Mouse (Mus musculus) left cerebral cortex, adult 11 months (tissue): ENCODE data around the gene Tmem233.
A peak's percentile ranks its signal among the peaks of the same experiment; 100 is the strongest.

Source experiments
- DNase-seq: peaks from one replicate; pipeline ENCODE4 v3.0.0; 2022; ENCODE audit warnings: low spot score

Gene Tmem233

GRCm38 (mm10) chr5:116083081-116083480 lies at the start of gene Tmem233:
TSS of gene Tmem233 (minus strand) at chr5:116083244.
- DNase-seq, result no peak

DNA sequence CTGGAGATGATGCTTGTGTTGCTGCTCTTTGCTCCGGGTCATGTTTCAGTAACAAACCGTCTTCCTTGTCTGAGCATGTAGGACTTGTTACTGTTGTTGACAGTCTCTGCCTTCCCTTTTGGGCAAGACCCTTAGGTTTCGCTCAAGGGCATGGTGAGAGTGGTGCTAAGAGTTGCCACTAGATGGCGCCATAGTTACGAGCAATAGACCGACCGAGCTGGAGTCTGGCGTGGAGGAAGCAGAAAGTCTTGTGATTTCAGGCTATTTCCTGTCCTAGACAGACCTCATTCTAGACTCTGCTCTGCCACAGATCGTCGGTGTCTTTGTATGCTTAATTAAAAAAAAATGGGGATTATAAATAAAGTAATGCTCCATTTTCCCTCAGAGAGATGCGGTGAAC lies 40.3 kb upstream of the Tmem233 start:
- DNase-seq, result peak; percentile 77

- peak; percentile 4 for DNase-seq
Measured at GRCm38 (mm10) chr5:116116567-116116966, 33.5 kb upstream of the Tmem233 start.

DNA sequence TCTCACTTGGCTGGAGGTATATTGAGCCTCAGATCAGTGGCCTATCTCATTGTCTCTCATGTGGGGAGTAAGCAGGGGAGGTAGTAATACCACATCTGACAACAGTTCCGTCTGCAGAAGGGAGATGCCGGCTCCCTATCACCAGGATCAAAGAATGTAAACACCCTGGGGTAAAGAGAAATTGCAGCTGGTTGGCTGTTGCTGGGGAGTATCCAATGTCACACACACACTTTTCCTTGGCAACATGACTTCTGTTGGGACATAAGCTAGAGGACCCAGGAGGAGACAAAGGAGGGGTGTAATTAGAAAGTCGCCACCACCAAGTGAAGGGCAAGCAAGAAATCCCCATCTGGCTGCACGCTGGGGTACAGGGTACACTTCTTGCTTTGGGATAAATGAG lies 33.1 kb upstream of the Tmem233 start:
- no peak for DNase-seq

GRCm38 (mm10) chr5:116115071-116115834 lies 32.2 kb upstream of the Tmem233 start:
- DNase-seq, result no peak

GRCm38 (mm10) chr5:116108651-116109050 lies 25.6 kb upstream of the Tmem233 start:
- DNase-seq, result no peak

DNA sequence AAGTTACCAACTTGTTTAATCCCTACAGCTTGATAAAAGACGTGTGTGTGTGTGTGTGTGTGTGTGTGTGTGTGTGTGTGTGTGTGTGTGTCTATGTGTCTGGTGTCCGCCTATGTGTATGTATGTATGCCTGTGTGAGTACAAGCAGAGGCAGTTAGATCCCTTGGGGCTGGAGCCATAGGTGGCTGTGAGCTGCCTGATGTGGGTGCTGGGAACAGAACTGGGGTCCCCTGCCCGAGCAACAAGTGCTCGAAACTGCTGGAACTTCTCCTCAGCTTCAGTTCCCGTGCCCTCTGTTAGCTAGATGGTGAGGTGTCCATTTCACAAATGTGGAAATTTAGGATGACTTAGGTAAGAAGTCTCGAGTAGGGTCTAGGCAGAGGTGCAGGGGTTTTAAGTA lies 1.2 kb upstream of the Tmem233 start:
- DNase-seq, result no peak

GRCm38 (mm10) chr5:116082241-116082900 lies 673 bp downstream of the Tmem233 start:
- DNase-seq, result no peak

- no peak for DNase-seq
Measured at GRCm38 (mm10) chr5:116081616-116082015, 1.4 kb downstream of the Tmem233 start.

GRCm38 (mm10) chr5:116080736-116081135 lies 2.3 kb downstream of the Tmem233 start:
- DNase-seq, result no peak

DNA sequence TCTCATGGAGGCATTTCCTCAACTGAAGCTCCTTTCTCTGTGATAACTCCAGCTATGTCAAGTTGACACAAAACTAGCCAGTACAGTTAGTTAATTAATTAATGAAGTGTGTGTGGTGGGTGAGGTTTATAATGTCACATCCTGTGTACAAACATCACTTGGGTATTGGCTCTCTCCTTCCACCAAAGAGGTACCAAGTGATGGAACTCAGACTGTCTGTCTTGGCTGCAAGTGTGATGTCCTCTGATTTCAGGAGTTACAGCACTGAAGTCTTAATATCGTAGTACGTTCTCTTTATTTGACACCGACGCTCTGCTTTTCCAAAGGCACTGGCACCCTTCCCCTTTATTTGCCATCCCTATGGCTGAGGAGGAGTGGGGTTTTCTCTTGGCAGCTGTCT lies 13.4 kb downstream of the Tmem233 start:
- no peak for DNase-seq

GRCm38 (mm10) chr5:116052826-116053225 lies 30.2 kb downstream of the Tmem233 start:
- no peak for DNase-seq

DNA sequence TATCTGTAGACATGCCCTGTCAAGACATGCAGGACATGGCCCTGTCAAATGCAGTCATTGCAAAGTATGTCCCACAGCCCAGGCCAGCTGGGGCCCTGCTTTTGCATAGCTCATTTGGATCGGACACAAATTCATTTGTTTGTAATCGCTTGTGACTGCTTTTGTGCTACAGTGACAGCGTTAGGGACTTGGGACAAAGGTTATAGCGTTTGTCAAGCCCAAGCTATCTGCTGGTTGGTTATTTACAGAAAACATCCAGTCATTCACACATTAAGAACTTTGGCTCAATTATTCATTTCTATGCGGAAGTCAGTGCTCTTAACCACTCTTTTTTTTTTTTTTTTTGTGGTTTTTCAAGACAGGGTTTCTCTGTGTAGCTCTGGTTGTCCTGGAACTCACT lies 30.9 kb downstream of the Tmem233 start:
- DNase-seq, result no peak

- DNase-seq, result no peak
Measured at GRCm38 (mm10) chr5:116049821-116050220, 33.2 kb downstream of the Tmem233 start.

- DNase-seq, result no peak
Measured at GRCm38 (mm10) chr5:116048321-116048720, 34.7 kb downstream of the Tmem233 start.

DNA sequence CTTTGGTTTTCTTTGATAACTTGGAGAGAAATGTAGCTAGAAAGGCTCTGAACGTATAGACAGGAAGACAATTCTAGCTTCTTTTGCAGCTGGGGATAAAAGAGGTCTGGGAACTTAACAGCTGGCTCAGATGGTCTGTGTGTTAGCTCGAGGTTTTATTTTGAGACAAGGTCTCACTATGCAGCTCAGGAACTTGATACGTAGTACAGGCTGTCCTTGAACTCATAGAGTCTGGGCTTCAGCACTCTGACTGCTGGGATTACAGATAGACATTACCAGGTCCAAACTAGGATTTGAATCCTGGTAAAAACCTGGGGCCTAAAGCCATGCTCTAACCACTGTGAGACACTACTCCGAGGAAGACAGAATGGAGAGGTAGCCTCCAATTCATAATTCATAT lies 36.8 kb downstream of the Tmem233 start:
- no peak for DNase-seq

DNA sequence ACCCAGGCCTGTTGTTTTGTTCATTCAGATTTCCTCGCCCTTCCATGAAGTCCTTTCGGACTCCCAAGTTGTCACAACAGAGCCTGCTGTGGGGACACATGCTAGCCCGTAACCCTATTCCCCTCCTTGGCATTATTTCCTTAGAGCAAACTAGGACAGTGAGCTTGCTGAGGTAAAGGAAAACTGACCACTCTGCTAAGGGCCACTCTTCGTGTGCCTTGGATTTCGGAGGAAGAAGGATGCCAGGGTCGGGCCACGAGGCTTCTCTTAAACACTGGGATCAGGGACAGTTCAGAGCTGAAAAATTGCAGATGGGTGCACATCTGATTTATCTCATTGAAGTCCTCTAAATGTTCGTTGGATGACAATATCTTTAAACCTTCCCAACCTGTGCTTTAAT lies 37.5 kb downstream of the Tmem233 start:
- no peak for DNase-seq

DNA sequence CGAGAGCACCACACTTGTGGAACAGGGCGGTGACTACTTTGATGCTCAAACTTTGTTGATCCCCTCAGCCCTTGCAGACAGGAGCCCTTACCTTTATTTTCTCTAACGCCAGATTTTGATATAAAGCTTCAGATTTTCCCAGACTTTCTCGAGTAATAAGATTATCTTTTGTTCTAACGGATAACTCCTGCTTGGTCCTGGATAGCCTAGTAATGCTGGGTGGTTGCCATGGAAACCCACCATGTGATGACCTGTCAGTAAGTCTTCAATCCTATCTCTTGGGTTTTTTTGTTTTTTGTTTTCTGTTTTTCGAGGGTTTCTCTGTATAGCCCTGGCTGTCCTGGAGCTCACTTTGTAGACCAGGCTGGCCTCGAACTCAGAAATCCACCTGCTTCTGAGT lies 40.8 kb downstream of the Tmem233 start:
- no peak for DNase-seq

DNA sequence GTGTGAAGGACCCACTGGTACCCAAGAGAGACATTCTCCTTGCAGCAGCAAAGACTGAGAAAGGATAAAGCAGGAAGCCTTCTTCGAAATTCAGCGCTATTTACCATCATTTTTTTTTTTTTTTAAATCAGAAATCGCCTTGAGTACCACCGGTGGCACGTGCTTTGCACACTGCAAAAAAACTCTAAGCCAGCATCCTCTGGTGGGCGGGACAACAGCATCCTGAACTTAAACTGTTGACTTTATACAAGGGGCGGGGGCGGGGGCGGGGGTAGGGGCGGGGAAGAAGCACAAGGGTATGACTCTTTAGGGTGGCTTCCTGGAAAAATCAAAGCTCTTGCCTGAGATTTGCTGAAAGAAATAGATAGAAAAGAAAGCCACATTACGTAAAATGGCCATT lies 43.3 kb downstream of the Tmem233 start:
- no peak for DNase-seq

DNA sequence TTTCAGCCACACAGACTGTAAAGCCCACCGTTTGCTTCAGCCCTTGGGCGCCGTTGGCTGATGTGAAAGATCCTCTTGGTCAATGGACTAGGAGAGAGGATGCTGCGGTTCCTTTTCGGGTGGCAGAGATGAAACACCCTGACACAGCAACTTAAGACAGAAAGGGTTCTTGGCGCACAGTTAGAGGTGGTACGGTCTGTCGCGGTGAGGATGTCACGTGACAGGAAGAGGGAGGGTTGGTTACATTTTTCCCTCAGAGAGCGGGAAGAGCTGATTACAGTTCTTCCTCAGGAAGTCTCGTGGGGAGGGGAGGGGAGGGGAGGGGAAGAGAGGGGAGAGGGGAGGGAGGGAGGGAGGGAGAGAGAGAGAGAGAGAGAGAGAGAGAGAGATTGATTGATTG lies 45.3 kb downstream of the Tmem233 start:
- DNase-seq, result no peak

GRCm38 (mm10) chr5:116036465-116036864 lies 46.6 kb downstream of the Tmem233 start:
- DNase-seq, result no peak

GRCm38 (mm10) chr5:116031190-116031577 lies 51.9 kb downstream of the Tmem233 start:
- no peak for DNase-seq

- no peak for DNase-seq
Measured at GRCm38 (mm10) chr5:116030566-116031189, 52.4 kb downstream of the Tmem233 start.
